Mouse (Mus musculus): Measurements from ENCODE around the gene St3gal6.

DNA sequence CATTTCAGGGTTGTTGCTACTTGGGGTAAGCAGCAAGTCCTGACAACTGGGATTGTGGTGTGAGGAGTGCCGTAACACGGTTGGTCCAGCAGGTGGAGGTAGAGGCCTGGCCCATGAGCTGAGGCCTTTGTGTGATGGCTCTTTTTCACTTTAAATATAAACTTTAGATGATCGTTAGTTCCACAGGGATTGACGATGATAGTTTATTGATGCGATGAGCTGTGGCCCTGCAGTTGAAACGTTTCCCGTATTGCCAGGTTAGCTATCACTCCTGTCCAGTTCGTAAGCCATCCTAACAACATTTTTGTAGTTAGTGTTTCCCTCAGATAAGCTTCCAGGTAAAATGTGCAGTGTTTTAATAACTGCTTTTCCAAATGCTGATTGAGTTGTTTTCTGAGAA, 69.4 kb downstream of the St3gal6 start:
- TF ChIP-seq FOSL1 (IDR thresholded peaks at IDR 0.05; ENCODE audit: insufficient read depth, low read length, poor library complexity, severe bottlenecking) (no peak), CTCF (IDR thresholded peaks at IDR 0.05; ENCODE audit: control insufficient read depth, insufficient read depth, insufficient read length) (peak; percentile 56), MAX (IDR thresholded peaks at IDR 0.05) (no peak), CEBPB (IDR thresholded peaks at IDR 0.05; ENCODE audit: low read depth) (no peak), MYOD1 (IDR thresholded peaks at IDR 0.05; ENCODE audit: control insufficient read depth, insufficient read length, low read depth) (no peak), USF1 (IDR thresholded peaks at IDR 0.05; ENCODE audit: low read depth) (no peak)
